Mouse (Mus musculus) C2C12 (cell line): ENCODE measurements around the gene Morn1.

ENCODE experiments used
- CTCF ChIP-seq: IDR thresholded peaks from one replicate; pipeline ENCODE4 v1.5.1; 2011; ENCODE audit not compliant: control insufficient read depth, insufficient read depth, insufficient read length
- FOSL1 ChIP-seq: IDR thresholded peaks from one replicate; pipeline ENCODE4 v1.8.0; 2011; ENCODE audit warnings: mild to moderate bottlenecking, low read length; ENCODE audit not compliant: poor library complexity, insufficient read depth, severe bottlenecking
- MAX ChIP-seq: IDR thresholded peaks from one replicate; pipeline ENCODE4 v1.6.1; 2011; ENCODE audit warnings: mild to moderate bottlenecking, control low read depth
- USF1 ChIP-seq: IDR thresholded peaks from one replicate; pipeline ENCODE4 v1.6.1; 2011; ENCODE audit warnings: low read depth, mild to moderate bottlenecking, control low read depth, moderate library complexity

GRCm38 (mm10) chr4:155149941-155150275, 63.5 kb downstream of the Morn1 start:
- TF ChIP-seq CTCF (no peak), USF1 (no peak), MAX (no peak), FOSL1 (no peak)
